Mouse (Mus musculus) c-Kit-negative CD71-positive TER-119-positive erythroid progenitor cells, embryonic 14.5 days (primary cell): ENCODE measurements around the gene Asf1a.
"Not testable (repeated sequence)": the region's sequence is repeated elsewhere in the genome, so short reads cannot be mapped to it uniquely, and the experiment has no call there.

Experiments
- DNase-seq: peaks from one replicate; pipeline ENCODE4 v3.0.0-alpha.2; 2013; ENCODE audit warnings: low read depth, low spot score

Gene Asf1a

DNA sequence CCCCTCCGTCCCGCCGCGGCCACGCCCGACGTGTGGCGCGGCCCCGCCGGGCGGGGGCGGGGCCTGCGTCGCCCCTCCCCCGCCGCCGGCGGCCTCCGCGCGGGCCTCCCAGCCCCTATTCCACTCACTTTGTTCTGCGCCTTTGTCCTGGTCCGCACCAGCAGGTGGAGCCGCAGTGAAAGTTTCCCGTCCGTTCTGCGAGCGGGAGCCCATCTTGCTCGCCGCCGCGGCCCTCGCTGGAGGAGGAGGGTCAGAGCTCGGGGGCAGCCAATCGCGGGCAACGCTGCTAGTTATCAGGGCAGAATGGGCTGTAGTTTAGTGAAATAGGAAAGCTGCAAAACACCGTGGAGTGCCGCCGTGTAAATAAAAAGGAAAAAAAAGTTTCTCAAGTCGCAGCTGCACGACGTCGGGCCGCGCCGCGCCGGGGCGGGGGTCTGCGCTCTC, at the start of gene Asf1a:
Gene Asf1a, plus strand, starts transcription at position 81 of the 444 bp plus-strand sequence.
- peak; percentile 85 for DNase-seq

DNA sequence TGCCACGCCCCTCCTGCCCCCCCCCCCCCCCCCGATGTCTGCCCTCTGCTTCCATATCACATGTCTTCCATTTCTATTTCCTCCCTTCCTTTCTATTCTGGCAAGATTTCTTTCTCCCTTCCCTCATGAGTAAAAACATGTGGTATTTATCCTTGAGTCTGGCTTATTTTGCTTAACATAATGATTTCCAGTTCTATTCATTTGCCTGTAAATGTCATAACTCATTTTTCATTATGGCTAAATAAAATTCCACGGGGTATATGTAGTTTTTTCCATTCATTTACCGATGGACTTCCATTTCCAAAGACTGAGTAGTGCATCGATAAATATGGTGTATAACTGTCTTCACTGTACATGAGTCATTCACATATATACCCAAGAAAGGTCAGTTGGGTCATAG, 34.6 kb upstream of the Asf1a start:
- DNase-seq, result no peak

DNA sequence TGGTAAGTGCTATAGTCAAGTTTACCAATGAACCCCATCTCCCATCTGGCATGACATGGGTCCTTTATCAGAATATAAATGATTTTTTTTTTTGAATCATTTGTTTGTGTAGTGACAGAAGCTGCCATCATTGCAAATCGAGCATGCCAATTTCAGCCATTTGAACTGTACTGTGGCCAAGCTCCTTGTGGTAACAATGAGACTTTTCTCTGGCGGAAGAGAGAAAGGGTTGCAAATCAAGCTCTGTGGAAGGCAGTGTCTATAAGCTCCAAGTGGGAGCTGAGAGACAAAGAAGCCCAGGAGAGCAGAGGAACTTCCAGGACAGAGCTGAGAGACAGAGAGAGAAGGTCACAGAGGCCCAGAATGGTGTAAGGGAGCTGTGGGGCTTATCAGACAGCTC, 31.0 kb upstream of the Asf1a start:
- no peak for DNase-seq

DNA sequence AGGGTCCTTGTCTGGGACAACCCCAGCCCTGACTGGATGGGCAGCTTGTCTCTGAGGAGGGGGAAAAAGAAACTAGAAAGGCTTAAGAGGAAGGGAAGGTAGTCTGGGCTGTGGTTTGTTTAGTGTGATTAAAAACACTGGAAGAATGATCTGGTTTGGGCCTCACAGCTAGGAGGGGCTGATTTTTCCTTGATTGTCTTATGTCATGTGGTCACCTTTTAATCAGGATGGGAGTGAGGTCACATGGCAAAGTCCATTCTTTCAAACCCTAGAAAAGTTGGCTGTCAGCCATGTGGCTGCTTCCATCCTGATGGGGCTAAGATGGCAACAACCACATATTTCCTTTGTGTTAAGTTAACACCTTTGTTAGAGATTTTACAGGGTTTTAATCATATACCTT, 28.0 kb upstream of the Asf1a start:
- DNase-seq, result no peak

DNA sequence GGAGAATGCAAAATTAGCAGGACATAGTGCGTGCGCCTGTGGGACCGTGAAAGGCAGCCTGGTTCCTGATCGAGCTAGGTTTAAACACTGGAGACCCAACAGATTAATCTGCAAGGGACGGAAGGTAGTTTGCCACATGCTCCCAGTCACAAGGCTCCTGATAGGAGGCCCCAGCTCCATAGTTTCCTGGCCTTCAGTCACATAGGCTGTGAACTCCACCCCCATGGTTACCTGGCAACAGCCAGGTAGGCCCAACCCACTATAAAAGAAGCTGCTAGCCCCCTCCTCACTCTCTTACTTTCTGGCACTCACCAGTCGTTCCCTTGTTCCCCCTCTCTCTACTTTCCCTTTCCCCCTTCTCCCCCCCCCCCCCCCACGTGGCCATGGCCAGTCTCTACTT, 16.4 kb upstream of the Asf1a start:
- DNase-seq, result no peak

DNA sequence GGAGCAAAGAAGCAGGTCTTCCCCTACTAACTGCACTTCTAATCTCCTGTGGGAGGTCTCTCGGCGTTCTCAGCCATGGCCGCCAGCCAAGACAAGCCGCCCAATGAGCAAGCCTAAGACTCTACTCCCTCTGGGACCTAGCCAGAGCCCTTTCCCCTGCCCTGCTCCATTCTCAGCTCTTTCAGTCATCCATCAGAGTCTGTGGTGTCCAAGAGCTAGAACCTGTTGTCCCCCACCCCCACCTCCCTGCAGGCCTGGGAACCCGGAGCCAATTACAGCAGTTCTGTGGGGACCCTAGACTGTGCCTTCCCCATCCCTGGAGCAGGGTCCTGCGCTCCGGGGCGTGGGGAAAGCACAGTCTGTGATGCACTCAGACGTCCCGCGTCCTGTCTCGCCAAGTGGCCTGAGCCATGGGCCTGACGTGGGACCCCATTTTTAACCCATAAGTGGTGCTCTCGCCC, 15.9 kb upstream of the Asf1a start:
- DNase-seq, result no peak

DNA sequence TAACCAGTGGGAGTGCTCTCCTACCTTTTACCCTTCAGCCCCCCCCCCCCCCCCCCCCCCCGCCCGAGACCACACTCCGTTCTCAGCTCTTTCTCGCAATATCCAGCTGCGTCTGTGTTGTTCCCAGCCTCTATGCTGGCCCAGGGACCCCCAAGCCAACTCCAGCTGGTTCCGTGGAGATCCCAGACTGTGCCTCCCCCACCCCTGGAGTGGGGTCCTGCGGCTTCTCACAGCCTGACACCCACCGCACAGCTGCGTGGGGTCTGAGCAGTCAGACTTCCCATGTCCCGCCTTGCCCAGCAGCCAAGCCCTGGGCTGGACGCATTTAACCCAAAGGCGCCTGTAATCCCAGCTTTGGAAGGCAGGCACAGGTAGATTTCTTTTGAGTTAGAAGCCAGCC, 15.5 kb upstream of the Asf1a start:
- DNase-seq, result no peak

DNA sequence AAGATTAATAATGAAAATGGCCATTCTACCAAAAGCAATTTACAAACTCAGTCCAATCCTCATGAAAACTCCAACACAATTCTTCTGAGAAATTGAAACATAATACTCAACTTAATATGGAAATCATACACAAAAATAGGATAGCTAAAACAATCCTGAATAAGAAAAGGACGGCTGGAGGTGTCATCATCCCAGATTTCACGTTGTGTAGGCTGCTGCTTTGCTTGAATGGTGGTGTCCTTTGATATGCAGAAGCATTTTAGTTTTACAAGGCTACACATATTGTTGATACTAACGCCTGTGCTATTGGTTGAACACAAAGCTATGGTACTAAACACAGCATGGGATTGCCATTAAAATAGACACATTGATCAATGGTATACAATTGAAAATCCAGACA, 10.8 kb upstream of the Asf1a start:
- DNase-seq, result no peak

DNA sequence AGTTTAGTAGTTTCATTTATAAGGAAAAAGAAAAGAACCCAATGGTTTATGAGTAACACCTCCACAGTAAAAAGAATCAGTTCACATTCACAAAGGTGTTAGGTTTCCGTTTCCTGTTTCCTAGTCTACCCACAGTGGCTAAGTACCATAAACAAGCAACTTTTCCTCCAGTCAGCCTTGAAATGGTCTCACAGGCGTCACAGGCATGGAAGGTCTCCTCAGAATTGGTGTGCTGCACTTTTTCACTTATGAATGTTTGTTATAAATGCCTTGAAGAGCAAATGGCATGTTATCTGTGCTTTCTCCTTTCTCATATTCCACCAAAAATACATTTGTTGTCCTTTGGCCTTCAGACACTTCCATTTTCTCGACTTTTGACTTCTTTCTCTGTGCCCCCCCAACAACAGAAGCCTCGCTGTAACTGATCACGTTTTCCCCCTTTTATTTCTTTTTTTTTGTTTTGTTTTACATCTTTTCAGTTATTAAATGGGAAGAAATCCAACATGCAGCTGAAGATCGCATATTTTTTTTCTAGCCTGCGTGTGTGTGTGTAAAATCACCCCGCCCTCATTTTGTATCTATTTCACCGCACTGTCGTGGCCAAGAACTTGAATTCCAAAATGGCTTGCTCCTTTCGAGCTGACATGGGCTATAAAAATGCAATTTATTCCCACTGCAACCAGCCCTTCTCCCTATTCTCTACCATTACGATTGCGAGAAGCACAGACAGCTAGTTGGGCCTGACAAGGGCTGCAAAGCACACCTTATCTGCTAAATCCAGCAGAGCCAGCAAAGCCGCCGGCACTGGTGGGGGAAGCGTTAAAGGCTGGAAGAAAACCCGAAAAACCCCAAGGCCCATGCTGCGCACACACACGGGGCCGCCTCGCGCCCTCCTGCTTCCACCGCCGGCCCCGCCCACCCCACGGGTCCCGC, 547 bp upstream of the Asf1a start:
- no peak for DNase-seq

DNA sequence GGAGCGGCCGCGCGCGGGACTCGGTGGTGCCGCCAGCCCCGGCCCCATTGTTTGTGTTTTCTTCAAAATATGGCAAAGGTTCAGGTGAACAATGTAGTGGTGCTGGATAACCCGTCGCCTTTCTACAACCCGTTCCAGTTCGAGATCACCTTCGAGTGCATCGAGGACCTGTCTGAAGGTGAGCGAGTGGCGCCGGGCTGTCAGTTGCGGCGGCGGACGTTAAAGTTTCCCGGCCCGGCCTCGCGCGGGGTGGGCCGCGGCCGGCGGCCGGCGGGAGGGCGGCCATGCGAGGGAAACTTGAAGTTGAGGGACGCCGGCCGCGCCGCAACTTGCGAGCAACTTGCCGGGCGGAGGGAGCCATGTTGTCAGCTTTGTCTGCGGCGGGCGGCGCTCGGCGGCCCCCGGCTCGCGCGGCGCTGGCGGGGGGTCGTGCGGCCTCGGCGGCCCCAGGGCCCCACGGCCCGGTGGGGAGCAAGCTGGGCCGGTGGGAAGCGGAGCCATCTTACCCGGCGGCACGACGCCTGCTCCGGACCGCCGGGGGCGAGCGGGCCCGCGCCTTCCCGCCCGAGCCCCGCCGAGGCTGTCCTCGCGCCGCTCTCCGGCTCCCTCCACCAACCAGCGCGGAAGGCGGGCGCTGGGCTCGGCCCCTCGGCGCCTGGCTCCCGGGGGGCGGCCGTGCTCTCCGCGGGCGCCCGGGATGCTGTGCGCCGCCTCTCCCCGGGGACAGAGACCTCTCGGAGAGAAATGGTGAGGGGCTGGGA, 744 bp downstream of the Asf1a start:
- no peak for DNase-seq

DNA sequence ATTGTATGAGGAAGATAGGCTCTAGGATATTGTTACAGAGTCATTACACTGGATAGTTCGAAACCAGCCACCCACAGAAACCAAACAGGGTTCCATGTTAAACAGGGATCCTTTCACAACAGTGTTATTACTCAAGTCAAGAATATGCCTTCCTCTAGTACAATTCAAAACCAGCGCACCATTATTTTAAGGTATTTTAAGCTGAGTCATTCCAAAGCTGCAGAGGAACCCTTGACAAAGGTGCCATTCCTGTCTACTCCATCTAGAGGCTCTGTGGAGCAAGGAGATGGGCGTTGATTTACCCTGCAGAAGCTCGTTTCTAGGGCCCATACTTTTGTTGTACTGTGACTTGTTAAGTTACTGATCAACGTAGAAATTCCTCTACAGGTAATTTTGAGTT, 2.3 kb downstream of the Asf1a start:
- peak; percentile 60 for DNase-seq

DNA sequence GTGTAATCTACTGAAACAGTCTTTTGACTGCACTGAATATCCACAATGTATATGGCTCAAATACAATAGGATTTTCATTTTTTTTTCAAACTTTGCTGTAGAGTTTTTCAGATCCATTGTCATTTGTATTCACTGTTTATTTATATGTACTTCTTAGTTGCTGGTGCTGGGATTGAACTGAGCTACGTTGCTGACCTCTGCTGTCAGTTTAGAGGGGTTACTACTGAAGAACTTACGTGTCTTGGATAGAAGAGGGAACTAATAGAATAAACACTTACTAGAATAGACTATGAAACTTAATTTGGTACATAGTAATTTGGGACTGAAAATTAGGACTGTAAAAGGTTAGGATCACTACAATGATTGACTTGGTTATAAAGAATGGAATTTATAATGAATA, 8.8 kb downstream of the Asf1a start:
- DNase-seq, result no peak

DNA sequence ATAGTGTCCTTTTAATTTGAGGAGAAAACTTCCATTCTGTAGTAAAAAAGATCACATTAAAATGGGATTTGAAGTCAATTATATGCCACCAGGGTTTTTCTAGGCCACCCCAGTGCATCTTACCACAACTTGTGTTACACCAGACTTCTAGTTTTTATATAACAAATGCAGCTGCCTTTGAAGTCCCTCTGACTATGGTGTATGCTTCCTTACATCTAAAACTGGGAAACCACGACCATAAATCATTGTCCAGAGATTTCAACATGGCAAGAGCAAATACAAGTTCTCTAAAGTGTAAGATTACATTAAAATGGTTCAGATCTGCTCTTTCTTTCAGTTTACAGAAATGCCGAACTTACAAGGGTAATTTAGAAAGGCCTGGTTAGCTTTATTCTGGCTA, 11.7 kb downstream of the Asf1a start:
- DNase-seq, result no peak

DNA sequence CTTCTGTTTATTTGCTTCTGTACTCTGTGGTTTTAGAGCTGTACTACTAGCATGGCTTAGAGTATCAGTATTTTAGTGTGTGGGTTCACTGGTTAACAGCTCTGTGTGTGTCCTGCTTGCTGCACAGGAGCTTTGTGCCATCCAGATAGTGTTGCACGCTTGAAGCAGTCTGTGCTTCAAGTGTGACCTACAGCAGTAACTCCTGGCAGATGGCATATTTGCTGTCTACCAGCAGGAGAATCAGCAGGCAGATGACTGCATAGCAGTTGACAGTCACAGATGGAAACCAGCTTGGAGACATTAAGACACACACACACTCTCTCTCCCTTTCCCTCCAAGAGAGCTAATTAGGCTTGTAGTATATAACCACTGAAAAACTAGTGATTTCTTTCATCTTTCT, 15.6 kb downstream of the Asf1a start:
- DNase-seq, result no peak

DNA sequence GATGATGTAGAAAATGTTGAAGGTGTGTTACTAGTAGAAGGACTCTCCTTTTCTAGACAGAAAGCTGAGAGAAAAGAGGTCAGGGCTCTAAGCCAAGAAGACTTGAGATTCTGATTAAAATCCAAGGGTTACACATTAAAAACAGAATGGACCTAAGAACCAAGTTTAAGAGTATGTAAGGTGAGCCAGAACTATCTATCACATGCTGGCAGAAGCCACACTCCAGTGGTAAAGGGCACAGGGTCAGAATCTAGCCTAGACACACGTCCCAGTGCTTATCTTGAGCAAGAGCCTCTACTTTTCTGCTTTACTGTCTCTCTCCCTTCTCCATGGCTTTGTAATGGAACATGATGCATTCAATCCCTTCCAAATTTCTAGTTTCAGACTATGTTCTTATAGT, 17.4 kb downstream of the Asf1a start:
- no peak for DNase-seq

DNA sequence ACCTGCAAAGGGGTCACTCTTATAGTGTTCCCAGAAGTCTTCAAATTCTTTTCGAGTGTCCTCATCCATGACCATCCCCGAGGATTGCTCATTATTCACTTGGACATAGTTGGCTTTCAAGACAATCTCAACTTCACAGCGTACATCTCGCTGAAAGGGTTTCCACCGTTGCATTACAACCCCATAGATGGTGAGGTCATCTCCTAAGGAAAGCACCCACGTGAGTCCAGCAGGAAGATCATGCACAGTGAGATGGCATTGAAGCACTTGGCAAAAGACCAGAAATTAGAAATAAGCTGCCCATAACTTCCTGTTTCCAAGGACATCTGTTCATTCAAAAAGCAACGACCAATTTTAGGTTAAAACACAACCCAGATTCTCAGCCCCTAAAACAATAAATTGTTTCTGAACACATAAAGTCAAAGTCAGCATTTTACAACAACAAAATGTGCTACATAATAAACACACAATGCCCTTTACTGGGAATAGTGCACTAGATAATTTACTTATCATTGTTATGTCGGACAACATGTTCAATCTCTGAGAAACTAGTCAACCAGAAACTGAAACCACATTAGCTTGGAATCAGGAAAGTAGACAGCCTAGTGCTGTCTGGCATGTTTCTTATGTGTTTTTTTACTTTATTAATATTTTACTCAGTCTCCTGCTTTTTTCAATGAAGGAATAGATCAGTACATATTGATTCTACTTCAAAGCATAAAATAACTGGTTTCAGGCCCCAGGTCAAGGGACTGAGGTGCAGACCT, 19.5 kb downstream of the Asf1a start:
- no peak for DNase-seq

DNA sequence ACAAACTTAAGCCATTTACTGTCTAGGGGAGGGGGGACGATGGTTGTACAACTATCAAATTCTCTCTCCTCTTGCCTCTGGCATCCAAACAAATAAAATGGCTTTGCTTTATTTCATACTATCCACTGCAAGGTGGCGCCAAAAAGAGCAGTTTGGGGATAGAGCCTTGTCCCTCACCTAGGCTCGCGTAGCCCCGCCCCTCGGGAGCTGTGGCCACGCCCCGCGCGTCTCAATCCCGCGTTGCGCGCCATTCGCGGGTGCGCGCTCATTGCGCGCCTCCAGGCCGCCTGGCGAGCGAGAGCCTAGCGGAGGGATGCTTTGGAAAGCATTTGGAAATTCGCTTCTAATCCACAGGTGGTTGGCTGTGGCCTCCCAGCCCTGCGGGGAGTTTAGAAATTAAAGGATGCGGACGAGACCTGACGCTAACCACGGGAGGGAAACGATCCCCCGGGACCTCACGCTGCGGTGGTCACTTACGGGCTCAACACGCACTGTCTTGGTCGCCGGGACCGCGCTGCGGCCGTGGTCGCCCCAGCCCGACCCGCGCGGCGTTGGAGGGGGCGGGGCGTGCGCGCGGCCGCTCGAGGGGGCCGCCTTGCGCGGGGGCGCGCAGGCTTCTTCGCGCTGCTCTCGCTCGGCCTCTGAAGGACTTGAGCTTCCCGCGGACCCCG, 32.8 kb downstream of the Asf1a start:
- peak; percentile 83 for DNase-seq

DNA sequence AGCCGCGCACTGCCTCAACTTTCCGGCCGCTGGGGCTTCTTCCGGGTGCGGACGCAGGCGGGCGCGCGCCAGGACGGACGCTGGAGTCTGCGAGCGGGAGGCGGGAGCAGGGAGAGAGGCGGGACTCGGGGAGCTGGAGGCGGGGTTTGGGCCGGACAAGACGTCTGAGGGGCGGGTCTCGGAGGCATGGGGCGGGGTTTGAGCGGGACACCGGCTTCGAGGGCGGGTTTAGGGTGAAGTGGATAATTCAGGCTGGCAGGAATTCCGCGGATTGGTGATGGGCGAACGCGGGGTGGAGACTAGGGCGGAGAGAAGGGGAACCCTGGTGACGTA, 33.3 kb downstream of the Asf1a start:
- peak; percentile 93 for DNase-seq

DNA sequence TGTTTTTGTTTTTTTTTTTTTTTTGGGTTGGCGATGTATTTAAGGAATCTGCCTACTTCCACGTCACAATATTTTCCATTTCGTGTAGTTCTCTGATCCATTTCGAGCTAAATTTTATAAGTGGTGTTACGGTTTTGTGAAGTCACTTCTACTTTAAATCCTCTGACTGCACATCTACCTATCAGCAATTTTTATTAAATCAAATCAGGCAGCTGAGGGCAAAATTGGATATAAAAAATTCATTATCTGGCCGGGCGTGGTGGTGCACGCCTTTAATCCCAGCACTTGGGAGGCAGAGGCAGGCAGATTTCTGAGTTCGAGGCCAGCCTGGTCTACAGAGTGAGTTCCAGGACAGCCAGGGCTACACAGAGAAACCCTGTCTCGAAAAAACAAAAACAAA, 33.8 kb downstream of the Asf1a start, which contains the start of gene Mcm9:
Gene Mcm9, minus strand, starts transcription at position 101 of the 400 bp plus-strand sequence.
- not testable (repeated sequence) for DNase-seq

DNA sequence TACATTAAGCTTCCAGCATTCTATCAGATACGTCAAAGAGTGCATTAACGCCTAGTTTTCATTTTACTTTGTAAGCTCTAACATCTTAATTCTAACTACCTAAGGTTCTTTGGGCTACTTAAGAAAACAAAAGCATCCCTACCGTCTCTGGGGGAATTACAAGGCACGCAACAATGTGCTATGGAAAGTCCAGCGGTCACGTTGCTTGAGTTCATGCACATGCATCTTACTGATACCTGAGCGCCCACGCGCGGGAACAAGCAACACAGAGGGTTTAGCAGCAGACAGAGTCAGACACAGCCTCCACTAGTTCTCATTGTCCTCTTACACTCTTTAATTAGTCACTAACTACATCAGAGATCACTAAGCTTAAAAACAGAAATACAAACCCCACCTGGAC, 37.6 kb downstream of the Asf1a start:
- DNase-seq, result no peak

DNA sequence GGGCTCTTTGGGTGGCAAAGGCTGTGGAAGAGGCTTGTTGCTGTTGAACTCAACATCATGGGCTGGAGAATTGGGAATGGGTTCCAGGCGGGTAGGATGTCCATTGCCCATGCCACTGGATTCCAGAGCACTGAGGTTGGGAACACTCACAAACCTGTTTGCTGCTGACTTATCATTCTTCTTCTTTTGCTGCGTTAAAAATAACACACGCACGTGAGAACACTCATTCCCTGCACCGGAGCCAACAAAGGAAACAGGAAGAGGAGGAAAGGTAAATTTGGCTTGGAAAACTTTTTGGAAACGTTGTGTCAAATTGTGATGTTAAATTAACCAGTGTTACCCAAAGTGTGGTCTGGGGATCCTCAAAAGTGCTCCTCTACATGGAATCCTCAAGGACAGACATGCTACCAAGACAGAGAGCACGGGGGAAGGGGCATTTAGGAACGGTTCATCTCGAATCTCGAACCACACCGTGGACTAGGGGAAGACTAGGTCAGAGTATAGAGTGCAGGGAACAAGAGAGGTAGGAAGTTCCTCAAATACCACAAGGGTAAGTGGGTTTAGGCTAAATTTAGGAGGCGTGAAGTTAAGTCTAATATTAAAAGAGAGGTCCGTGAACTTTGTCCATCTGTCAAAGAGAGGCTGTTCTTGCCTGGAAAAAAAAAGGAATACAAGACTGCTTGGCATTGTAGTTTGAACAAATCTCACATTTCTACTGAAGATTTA, 38.9 kb downstream of the Asf1a start:
- no peak for DNase-seq
